Comparison of ENCODE assay signal across 1 mouse cellular context in the genomic region with DNA sequence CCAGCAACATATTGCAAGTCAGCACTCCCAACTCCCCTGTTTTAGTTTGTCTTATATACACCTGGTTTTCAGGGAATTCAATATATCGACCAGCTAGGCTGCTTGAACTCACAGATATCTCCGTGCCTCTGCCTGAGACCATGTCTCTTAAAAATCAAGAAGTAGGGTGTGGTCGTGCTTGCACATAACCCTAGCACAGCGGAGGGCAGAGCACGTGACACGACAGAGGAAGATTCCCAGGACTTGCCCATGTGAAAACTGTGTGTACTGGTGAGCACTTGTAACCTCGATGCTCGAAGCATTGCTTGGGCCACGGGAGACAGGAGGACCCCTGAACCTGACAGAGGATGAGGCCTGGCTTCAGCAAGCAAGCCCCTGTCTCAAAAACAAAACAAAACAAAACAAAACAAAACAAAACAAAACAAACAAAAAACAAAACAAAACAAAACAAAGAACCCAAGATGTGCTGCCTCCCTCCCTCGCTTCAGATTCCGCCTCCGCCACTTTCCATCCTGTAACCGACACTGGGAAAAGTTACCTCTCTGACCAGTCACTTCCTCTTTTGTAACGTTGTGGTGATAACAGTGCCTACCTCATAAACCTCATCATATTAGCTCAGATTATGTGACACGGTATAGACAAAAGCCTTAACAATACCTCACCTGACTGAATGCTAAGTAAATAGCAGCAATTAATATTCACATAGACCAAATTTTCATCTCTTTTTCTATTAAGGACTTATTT.
TF ChIP-seq lines count a peak whose summit lies in the region.

No protein-coding gene starts in this region.

TF ChIP-seq in MEL, 35 proteins besides CTCF, POLR2A, EP300 and RAD21:
- TF ChIP-seq RCOR1 (IDR thresholded peaks at IDR 0.05; ENCODE audit: low read depth, low read length) (peak; percentile 83), MYB (IDR thresholded peaks at IDR 0.05; ENCODE audit: low read depth, low read length) (peak; percentile 51; the same call in 1 of the 2 replicates), UBTF (IDR thresholded peaks at IDR 0.05; ENCODE audit: borderline replicate concordance, insufficient read depth, low read depth, low read length) (no peak), CHD1 (IDR thresholded peaks at IDR 0.05; ENCODE audit: low read depth, low read length) (no peak), TCF12 (IDR thresholded peaks at IDR 0.05; ENCODE audit: low read depth, low read length) (no peak), SMC3 (IDR thresholded peaks at IDR 0.05; ENCODE audit: low read depth, low read length) (no peak), HCFC1 (IDR thresholded peaks at IDR 0.05; ENCODE audit: low read depth, low read length) (no peak), SIN3A (IDR thresholded peaks at IDR 0.05; ENCODE audit: low read length) (peak; percentile 69), NRF1 (IDR thresholded peaks at IDR 0.05; ENCODE audit: insufficient read depth, low read depth, low read length, poor library complexity, severe bottlenecking) (no peak), TAL1 (IDR thresholded peaks at IDR 0.05; ENCODE audit: low read length) (no peak), MAZ (IDR thresholded peaks at IDR 0.05; ENCODE audit: low read depth, low read length) (no peak), ZC3H11A (IDR thresholded peaks at IDR 0.05; ENCODE audit: low read depth, low read length) (no peak), ZNF384 (IDR thresholded peaks at IDR 0.05; ENCODE audit: low read depth, low read length) (no peak), ZKSCAN1 (IDR thresholded peaks at IDR 0.05; ENCODE audit: low read depth, low read length) (no peak), JUND (IDR thresholded peaks at IDR 0.05; ENCODE audit: low read depth, low read length) (no peak), MEF2A (IDR thresholded peaks at IDR 0.05; ENCODE audit: extremely low read depth, insufficient replicate concordance, low read depth, low read length, poor library complexity, severe bottlenecking) (no peak), E2F4 (IDR thresholded peaks at IDR 0.05; ENCODE audit: borderline replicate concordance, low read depth, low read length) (no peak), ZMIZ1 (IDR thresholded peaks at IDR 0.05; ENCODE audit: low read depth, low read length) (no peak), ELF1 (IDR thresholded peaks at IDR 0.05; ENCODE audit: low read depth, low read length) (no peak), MYC (IDR thresholded peaks at IDR 0.05; ENCODE audit: low read depth, low read length) (no peak), NELFE (IDR thresholded peaks at IDR 0.05; ENCODE audit: low read depth, low read length) (no peak), MAFK (IDR thresholded peaks at IDR 0.05; ENCODE audit: borderline replicate concordance, low read depth, low read length) (no peak), TBP (IDR thresholded peaks at IDR 0.05; ENCODE audit: low read depth, low read length) (no peak), BHLHE40 (IDR thresholded peaks at IDR 0.05; ENCODE audit: borderline replicate concordance, low read depth, low read length) (no peak), USF1 (IDR thresholded peaks at IDR 0.05; ENCODE audit: low read depth, low read length) (peak; percentile 83), MXI1 (IDR thresholded peaks at IDR 0.05; ENCODE audit: low read depth, low read length) (peak; percentile 37; the same call in 1 of the 2 replicates), USF2 (IDR thresholded peaks at IDR 0.05; ENCODE audit: borderline replicate concordance in 1 of 2, insufficient read depth in 1 of 2, low read depth in 1 of 2, low read length in 2 of 2) (0 out of 4 replicates have a peak, but pooled peaks of 1 of the 2 experiments have one; percentile 46), POLR2AphosphoS2 (IDR thresholded peaks at IDR 0.05; ENCODE audit: low read length) (no peak), ETS1 (IDR thresholded peaks at IDR 0.05; ENCODE audit: low read depth, low read length) (peak; percentile 71), KAT2A (conservative IDR thresholded peaks at IDR 0.05; ENCODE audit: low read depth, low read length) (no peak), GATA1 (IDR thresholded peaks at IDR 0.05; ENCODE audit: low read depth, low read length) (peak; percentile 66), CHD2 (IDR thresholded peaks at IDR 0.05; ENCODE audit: low read length) (no peak), MAX (IDR thresholded peaks at IDR 0.05; ENCODE audit: low read length) (peak; percentile 88), GABPA (IDR thresholded peaks at IDR 0.05; ENCODE audit: low read depth, low read length) (no peak), POLR2AphosphoS5 (IDR thresholded peaks at IDR 0.05; ENCODE audit: borderline replicate concordance, low read depth, low read length) (no peak)
